Mouse (Mus musculus) retina, postnatal 1 day (tissue): ENCODE results near the gene Cysrt1.

Experiments
- DNase-seq: peaks from one replicate; pipeline ENCODE4 v3.0.0-alpha.2; 2012

Cysrt1 gene

DNA sequence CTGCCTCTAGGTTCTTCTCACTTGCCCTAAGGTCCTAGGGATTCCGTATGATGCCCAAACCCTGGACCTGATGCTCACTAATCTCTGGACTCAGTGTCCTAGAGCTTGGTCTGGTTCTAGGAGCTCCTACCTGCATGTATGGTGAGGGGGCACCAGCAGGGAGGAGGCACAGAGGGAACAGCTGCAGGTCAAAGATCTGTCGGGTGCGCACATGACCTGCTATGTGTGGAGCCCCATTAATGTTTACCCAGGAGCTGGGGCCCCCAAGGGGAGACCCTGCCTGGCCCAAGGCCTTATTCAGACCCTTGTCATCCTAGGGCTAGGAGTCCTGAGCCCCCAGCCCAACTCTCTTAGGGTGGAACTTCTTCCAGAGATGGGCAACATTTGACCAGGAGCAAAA lies 8.2 kb downstream of the Cysrt1 start, which contains the start of gene Slc34a3:
TSS of gene Slc34a3 (minus strand) at position 315 of the 400 bp plus-strand sequence.
- no peak for DNase-seq

GRCm38 (mm10) chr2:25233421-25233820 lies 8.8 kb downstream of the Cysrt1 start:
- DNase-seq, result no peak

GRCm38 (mm10) chr2:25231038-25231437 lies 11.2 kb downstream of the Cysrt1 start:
- DNase-seq, result no peak

- no peak for DNase-seq
Observed at GRCm38 (mm10) chr2:25230581-25230980, 11.7 kb downstream of the Cysrt1 start.

- no peak for DNase-seq
Observed at GRCm38 (mm10) chr2:25229582-25229981, 12.7 kb downstream of the Cysrt1 start.

GRCm38 (mm10) chr2:25228995-25229530 lies 13.2 kb downstream of the Cysrt1 start:
- no peak for DNase-seq

GRCm38 (mm10) chr2:25228431-25228889 lies 13.8 kb downstream of the Cysrt1 start:
- peak; percentile 94 for DNase-seq

DNA sequence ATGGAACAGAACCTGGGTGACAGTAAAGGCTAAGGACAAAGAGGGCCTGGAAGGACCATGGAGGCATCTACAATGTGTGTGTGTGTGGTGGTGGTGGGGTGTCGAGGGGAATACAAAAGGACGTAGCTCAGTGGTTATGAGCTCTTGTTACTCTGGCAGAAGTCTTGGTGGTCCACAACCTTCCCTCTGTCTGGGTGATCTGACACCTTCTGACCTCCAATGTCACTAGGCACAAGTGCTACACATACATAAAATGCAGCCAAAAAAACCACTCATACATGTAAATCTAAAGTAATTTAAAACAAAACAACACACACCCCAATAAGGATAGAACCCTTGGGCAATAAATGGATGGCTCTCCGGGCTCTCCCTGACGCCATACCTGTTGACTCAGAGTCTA lies 14.8 kb downstream of the Cysrt1 start:
- no peak for DNase-seq

- no peak for DNase-seq
Observed at GRCm38 (mm10) chr2:25226864-25227263, 15.4 kb downstream of the Cysrt1 start.

DNA sequence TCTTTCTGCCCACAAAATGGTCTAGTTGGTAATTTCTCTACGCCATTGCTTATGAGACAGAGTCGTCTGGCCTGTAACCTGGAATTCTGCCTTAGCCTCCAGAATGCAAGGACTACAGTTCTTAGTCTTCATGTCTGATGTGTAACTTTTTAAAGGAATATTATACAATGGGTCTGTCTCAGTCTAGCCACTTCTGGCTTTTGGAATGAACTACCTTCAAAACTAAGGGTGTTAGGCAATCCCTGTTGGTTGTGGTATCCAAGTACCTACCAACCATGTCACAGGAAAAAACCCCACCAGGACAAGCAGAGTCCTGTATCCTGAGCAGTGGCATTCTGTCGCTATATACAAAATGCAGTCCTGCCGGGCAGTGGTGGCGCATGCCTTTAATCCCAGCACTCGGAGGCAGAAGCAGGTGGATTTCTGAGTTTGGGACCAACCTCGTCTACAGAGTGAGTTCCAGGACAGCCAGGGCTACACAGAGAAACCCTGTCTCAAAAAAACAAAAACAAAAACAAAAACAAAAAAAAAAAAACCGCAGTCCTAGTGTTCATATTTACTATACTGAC lies 16.4 kb downstream of the Cysrt1 start:
- DNase-seq, result no peak

- peak; percentile 100 for DNase-seq
Observed at GRCm38 (mm10) chr2:25224766-25225752, 17.2 kb downstream of the Cysrt1 start.

- no peak for DNase-seq
Observed at GRCm38 (mm10) chr2:25224492-25224765, 17.8 kb downstream of the Cysrt1 start, which contains the start of gene Tubb4b. Gene Tubb4b, minus strand, starts transcription at chr2:25224702.

DNA sequence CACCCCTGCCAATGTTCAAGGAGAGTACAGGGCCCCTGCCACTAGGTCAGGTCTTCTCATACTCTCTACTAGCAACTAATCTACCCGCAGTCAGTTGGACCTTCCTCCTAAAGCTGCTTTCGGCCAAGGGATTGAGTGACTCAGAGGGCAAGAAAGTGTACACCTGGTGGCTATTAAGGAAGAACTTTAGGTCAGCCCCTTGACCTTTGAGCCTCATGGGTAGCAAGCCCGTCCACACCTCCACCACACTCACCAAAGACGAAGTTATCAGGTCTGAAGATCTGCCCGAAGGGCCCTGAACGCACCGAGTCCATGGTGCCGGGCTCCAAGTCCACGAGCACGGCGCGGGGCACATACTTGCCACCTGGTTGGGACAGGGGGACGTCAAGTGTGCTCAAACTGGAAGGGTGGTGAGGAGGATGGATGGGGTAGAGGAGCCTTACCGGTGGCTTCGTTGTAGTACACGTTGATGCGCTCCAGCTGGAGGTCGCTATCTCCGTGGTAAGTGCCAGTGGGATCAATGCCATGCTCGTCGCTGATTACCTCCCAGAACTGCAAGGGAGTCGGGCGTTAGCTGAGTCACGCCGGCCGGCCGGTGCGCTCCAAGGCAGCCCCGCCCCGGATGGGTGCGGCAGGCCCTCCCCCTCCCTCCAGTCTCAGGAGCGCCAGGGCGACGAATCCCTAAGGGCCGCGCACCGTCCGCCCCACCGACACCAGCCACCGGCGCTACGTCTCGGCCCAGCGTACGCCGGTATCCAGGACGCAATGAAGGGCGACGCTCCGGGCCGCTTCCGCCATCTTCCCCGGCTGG lies 18.4 kb downstream of the Cysrt1 start:
- DNase-seq, result no peak

GRCm38 (mm10) chr2:25221331-25221772 lies 20.9 kb downstream of the Cysrt1 start:
- no peak for DNase-seq

GRCm38 (mm10) chr2:25218445-25218844 lies 23.8 kb downstream of the Cysrt1 start, which contains the start of gene Fam166a:
Gene Fam166a, plus strand, starts transcription at chr2:25218745.
- peak; percentile 23 for DNase-seq

- DNase-seq, result no peak
Observed at GRCm38 (mm10) chr2:25217666-25218065, 24.6 kb downstream of the Cysrt1 start.

DNA sequence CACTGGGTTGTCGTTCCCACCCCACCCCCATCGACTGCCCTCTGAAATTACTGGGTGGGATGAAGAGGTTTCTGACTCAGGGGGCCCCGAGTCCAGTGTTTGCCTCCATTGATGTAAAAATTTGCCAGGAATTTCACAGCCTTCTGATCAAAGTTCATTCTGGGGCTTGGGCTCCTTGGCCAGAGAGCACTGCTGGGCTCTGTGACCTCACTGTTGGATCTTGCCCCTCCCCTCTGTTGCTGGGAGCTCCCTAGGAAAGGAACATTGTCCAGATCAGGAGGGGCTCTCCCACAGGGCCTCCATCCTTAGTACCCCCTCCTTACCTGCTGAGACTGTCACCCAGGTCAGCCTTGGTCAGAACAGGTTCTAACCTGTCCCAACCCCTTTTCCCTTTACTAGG lies 27.8 kb downstream of the Cysrt1 start, which contains the start of gene Stpg3:
TSS of gene Stpg3 (minus strand) at position 194 of the 400 bp plus-strand sequence.
- no peak for DNase-seq

- no peak for DNase-seq
Observed at GRCm38 (mm10) chr2:25213266-25213865, 28.9 kb downstream of the Cysrt1 start.

DNA sequence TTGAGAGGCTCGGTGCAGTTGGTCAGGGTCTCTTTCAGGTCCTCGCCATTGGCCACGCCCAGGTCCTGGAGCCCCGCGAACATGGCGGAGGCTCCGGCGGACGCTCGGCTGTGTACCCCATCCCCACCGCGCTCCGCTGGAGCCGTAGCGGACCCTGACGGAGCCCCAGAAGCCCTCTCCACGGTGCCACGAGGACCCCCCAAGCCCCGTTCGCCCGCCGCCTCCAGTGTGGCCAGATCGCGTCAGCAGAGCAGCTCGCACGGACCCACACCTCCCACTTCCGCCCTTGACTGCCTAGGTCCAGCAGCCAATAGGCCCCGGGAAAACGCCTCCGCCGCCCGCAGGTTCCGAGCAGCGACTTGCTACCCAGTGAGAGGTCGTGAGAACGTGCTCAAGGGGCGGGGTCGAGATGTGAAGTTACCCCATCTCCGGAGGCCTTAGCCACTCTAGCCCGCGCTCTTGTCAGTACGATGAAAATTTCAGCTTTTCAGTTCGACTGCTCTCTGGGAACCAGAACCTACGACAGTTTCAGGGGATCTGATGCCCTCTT lies 31.1 kb downstream of the Cysrt1 start, which contains the start of gene Nelfb:
TSS of gene Nelfb (minus strand) at position 369 of the 550 bp plus-strand sequence.
- peak; percentile 94 for DNase-seq

- DNase-seq, result no peak
Observed at GRCm38 (mm10) chr2:25210686-25211085, 31.6 kb downstream of the Cysrt1 start.

- no peak for DNase-seq
Observed at GRCm38 (mm10) chr2:25207593-25207992, 34.7 kb downstream of the Cysrt1 start.
